Mouse (Mus musculus): Measurements from ENCODE around the gene Gm28778.
"Not testable (repeated sequence)": the region's sequence is repeated elsewhere in the genome, so short reads cannot be mapped to it uniquely, and the experiment has no call there.

Gm28778 gene

DNA sequence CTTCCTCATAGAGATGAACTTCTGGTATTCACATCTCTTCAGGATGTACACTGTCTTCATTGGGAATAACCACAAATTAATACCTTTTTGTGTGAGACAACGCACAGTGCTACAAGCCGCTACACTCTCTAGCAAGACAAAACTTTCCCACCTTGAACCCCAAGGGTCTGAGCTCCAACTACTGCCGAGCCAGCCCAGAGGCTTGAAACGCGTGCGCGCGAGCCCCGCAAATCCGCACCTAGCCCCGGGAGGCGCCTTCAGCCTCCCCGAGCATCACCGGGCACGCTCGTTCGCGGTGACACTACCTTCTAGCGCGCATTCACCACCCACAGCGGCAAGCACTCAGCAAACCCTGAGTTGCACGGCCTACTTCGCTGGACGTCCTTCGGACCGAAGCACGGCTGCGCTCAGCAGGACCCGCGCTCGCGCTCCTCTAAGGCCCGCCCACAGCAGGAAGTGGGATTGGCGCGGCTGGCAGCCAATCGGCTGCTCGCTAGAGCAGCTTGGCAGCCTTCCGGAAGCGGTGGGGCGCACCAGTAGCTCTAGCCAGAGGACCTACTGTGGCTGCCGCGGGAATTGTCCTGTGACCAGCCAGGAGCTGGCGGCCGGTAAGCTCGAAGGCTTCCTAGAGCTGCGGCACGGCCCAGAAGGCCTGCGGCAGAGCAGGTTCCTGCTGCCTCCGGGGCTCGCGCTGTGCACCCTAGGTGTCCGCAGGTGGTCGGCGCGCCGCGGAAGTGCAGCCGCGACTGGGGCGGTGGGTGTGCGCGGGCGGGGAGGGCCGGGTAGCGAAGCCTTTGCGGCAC, at the start of gene Gm28778, which contains the start of the genes Pms1 and Ormdl1:
TSS of gene Gm28778 (plus strand) at position 531 of the 803 bp plus-strand sequence.
TSS of gene Pms1 (minus strand) at position 438 of the 803 bp plus-strand sequence.
TSS of gene Ormdl1 (plus strand) at position 515 of the 803 bp plus-strand sequence.
- peak; percentile 97 for DNase-seq

DNA sequence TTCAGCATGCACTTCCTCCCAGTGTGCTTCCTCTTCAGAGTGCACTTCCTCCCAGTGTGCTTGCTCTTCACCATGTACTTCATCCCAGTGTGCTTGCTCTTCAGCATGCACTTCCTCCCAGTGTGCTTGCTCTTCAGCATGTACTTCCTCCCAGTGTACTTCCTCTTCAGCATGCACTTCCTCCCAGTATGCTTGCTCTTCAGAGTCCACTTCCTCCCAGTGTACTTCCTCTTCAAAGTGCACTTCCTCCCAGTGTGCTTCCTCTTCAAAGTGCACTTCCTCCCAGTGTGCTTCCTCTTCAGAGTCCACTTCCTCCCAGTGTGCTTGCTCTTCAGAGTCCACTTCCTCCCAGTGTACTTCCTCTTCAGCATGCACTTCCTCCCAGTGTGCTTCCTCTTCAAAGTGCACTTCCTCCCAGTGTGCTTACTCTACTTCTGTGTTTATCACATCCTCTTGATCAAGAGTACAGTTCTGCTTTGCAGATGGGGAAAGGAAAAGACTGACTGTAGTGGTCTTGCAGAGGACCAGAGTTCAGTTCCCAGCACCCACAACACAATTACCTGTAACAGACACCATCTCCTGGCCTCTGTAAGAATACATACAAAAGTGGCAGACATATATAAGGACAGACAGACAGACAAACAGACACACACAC, 31.8 kb upstream of the Gm28778 start:
- DNase-seq: not testable (repeated sequence)

DNA sequence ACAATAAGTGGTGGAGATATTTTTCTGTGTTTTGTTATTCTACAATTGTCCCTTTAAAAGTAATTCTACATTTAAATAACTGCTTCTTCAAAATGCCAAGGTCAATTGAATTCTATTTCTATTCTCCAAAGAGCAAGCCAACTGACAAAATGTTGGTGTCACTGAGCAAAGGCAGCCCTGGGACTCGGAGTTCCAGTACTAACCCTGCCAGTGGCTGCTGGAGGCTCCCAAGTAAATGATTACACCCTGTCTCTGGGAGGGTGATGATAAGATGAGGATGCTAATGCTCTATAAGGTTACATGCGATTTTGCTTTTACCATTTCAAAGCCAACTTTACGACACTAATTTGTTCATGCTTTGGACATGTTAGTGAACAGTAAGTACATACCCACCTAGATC, 27.0 kb upstream of the Gm28778 start:
- DNase-seq: no peak

DNA sequence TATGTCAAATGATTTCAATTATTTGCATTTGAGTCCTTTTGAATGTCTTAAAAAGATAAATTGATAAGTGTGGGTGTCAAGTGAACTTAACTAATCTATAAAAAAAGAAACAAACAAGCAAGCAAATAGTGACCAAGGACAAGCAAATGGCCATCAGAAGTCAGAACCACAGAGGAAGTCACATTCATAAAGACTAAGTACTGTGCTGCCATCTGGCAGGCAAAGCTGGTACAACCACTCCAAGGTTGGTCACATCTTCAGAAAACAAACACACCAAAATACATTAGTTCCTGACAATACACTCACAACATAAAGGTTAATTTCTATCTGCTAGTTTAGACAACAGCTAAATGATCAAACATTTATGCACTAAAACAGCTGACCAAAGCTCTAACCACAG, 24.3 kb upstream of the Gm28778 start:
- peak; percentile 11 for DNase-seq

DNA sequence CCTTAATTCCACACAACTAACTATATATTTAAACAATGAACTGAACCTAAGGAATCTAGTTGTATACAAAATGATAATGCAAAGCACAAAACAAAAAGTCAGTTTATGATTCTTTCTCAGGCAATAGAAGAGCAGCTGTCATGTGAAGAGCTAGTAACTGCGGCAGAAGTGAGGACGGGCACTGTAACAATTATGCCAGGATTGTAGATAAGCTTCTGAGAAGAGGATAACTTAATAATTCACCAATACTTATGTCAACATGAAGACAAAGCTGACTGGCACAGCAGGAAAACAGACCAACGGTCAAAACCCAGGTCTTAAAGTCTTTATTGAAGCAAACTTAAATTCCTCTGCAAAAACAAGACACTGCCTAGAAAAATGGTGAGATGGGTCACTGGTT, 5.7 kb upstream of the Gm28778 start:
- no peak for DNase-seq

DNA sequence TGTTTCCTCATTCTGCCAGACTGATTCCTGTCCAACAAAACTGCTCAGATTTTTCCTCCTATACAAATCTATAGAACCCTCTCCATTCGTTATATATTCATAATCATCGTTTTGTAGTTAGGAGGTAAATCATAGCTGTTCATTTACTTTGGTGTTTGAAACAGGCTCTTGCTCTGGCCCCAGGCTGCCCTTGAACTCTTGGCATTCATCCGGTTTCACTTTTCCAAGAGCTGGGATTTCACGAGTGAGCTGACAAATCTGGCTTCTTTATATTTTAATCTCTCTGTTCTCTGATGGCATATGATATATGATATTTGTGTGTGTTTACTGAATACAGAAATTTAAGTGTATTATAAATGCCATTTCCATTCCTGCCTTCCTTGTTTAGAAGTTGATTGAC, 3.6 kb downstream of the Gm28778 start:
- DNase-seq: no peak

DNA sequence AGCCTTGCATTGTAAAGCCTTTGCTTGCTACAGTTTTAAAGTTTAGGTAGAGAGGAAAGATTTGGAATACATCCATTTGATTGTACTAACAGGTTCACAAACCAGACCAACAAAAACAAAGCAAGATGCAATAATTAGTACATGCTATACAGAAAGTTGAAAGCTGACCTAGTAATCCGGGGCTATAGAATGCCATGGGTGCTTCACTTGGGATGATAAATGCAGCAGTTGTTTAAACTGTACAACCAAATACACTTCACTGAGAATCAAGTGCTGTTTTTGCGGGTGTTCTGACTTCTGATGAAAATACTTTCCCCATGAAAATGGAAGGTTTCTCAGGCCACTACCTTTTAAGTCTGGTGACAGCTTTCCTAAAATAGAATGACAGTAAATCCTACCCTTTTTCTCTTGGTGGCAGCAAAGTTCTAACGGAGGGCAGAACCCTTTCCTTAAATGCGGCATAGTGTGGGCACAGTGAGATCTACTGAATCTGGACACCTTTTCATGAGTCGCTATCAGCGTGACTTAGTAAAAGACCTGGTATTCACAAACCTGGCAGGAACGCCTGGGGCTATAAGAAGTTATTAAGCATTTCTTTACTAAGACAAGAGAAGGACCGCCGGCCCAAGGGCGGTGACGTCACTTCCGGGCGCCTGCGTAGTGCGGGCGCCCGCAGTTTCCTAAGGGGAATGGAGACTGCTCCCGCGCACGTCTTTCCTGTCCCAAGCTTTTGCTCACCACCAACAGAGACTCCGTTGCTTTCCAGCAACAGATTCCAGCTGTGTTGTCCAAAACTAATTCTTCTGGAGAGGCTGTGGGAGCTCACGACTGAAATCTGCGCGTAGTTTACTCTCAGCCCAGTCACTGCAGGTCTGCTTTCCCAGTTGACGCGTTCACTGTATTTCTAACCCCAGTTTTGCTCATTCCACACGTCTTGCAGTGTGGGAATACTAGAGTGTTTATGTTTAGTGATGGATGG, 16.4 kb downstream of the Gm28778 start, which contains the start of gene Osgepl1:
TSS of gene Osgepl1 (plus strand) at position 636 of the 979 bp plus-strand sequence.
- DNase-seq: peak; percentile 85

DNA sequence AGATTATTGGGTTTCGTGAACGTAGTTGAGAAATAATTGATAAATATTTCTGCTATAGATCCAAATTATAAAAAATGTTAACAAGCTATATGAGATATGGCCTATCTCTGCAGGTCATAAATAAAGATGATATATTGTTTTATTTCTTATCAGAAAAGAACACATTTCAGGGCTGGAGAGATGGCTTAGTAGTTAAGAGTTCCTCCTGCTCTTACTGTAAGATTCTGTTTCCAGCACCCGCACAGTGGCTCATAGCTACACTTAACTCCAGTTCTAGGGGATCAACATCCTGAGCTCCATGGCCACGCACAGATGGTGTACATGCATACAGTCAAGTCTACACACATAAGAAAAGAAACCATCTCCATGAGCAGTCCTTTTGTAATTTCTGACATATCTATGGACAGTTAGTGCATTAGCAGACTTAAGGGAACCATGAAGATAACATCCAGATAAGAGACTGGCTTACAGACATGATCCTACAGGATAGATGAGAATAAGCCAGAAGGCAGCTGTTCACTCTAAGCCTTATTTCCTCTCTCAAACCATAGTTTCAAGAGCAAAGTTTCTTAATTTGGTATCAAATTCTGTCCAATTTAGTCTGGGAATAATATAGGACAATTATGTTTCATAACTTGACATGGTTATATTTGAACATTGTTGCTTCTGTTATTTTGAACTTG, 24.9 kb downstream of the Gm28778 start:
- DNase-seq: no peak

DNA sequence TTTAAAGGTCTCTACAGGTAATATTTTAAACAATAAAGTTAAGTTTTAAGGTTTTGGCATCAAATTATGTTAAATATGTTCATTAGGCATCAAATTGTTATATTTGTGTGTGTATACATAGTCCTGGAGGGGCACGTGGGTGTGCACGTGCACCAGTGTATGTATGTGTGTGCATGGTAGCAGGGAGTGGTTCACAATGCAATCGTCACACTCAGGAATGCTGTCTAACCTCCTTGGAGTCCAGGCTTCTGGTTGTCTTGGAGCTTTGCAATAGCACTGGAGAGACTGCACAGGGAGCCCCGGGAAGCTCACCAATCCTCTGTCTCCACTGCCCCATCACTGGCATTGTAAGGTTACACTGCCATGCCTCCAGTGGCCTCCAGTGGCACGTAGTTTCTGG, 26.3 kb downstream of the Gm28778 start:
- DNase-seq: no peak

DNA sequence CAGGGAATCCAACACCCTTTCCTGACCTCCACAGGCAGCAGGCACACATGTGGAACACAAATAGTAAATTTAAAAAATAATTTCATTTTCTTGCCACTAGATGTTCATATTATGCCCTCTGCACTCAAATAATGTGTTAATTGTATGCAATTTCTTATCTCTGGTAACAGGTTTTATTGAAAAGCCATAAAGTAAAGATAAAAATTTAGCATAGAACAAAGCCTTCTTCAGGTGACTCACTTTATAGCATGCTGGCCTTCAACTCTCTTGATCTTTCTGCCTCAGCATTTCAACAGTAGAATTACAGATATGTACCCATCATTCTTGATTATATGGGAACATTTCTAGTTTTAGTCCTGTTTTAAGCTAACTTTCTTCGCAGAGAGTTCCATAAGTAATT, 27.4 kb downstream of the Gm28778 start:
- no peak for DNase-seq

DNA sequence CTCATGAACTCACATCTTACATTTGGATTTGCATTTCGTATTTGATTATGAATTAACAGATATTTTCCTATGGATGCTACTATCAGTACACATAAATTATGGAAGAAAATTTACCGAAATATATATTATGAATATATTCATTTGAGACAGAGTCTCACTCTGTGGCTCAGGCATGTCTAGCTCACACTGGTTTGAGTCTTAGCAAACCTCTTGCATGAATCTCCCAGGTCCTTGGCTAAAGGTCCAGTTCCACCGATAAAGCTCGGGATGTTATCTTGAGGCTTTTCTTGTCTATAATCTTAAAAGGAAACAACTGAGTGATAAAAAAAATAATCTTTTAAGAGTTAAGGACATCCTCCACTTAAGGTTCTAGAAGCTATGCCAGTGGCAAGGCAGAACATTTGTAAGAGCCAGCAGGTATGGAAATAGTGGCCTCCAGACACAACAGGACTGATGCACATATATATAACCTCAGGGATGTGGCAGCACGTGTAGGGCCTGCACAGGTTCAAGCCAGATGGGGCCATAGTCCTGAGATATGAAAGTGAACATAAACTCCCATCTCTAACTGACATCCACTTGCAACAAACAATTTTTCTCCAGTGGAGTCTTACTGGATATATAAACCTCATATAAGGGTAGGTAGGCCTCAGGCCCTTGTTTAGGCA, 28.1 kb downstream of the Gm28778 start:
- DNase-seq: no peak

DNA sequence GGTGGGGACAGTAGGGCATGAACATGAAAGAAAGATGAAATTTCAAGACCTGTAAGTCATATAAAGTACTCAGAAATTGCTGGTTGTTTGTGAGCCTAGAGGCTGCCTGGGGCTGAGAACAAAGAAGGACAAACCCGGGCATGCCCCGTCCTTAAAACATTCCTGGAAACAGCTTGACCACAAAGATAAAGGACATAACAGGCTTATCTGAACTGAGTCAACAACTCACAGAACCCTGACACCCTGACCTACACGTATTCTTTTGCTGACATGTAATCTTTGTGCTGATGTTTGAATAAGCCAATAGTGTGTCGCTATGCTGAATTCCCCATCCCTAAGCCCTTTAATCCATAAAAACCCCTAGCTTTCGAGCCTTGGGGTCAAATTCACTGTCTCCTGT, 36.6 kb downstream of the Gm28778 start:
- not testable (repeated sequence) for DNase-seq

DNA sequence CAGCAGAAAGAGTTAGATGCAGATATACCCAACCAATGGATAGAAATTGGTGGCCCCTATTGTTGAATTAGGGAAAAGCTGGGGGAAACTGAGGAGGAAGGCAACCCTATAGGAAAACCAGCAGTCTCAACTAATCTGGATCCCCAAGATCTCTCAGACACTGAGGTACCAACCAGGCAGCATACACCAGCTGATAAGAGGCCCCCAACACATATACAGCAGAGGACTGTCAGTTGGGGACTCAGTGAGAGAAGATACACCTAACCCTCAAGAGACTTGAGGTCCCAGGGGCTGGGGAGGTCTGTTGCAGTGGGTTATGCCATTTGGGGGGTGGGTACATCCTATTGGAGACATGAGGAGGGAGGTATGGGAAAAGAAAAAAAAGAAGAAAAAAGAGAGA, 38.6 kb downstream of the Gm28778 start:
- DNase-seq: no peak

DNA sequence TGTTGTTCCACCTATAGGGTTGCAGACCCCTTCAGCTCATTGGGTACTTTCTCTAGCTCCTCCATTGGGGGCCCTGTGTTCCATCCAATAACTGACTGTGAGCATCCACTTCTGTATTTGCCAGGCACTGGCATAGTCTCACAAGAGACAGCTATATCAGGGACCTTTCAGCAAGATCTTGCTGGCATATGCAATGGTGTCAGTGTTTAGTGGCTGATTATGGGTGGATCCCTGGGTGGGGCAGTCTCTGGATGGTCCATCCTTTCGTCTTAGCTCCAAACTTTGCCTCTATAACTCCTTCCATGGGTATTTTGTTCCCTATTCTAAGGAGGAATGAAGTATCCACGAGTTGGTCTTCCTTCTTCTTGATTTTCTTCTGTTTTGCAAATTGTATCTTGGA, 40.5 kb downstream of the Gm28778 start:
- not testable (repeated sequence) for DNase-seq

DNA sequence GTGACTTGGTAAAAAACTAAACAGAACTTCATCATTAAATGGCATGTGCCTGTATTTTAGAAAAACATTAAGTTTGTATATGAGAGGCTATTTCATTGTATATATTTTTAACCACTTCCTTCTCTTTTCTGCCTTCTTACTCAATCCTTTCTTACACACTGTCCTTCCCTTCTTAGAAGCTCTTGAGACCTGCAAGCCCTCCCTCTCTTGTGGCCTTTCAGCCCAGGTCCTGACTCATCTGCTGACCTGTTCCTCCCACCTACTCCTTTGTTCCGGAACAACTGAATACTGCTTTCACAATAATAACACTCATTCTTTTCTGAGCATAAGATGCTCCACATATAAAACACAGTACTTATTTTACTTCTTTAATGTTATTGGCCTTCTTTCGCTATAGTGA, 44.2 kb downstream of the Gm28778 start:
- DNase-seq: no peak

DNA sequence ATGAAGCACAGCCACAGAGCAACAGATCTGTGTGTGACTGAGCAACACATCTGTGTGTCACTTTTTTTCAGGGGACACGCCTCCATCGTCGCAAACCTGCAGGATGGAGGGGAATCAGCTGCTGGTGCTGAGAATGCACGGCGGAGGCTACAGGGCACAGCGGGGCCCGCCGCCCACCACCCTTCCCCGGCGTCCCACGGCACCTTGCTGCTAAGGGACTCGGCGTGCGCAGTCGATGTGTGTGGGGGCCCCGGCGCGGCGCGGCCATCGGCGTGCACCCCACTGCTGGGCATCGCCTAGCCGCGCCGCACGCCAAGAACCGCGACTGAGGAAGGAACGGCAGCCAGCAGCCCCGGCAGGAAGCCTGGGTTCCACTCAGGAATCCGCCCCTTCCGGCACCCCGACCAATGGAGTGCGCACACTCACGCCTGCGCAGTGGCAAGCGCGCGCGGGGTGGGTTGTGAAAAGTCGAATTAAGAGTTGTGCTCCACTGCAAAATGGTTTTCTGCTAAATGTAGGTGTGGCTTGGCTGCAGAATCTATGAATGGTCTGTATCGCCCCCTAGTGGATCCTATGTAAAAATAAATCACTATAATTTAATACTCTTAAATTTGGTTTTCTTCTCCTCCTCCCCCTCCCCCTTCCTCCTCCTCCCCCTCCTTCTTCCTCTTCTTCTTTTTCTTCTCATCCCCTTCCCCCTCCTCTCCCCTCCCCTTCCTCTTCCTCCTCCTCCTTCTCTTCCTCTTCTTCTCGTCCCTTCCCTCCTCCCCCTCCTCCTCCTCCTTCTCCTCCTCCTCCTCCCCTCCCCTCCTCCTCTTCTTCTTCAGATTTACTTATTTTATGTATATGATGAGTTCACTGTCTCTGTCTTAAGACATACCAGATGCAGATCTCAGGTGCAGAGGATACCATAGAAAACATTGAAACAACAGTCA, 55.7 kb downstream of the Gm28778 start, which contains the start of the genes Asdurf, Gm28551 and Asnsd1:
TSS of gene Asdurf (minus strand) at position 293 of the 935 bp plus-strand sequence.
TSS of gene Gm28551 (minus strand) at position 341 of the 935 bp plus-strand sequence.
TSS of gene Asnsd1 (minus strand) at position 426 of the 935 bp plus-strand sequence.
- peak; percentile 97 for DNase-seq

DNA sequence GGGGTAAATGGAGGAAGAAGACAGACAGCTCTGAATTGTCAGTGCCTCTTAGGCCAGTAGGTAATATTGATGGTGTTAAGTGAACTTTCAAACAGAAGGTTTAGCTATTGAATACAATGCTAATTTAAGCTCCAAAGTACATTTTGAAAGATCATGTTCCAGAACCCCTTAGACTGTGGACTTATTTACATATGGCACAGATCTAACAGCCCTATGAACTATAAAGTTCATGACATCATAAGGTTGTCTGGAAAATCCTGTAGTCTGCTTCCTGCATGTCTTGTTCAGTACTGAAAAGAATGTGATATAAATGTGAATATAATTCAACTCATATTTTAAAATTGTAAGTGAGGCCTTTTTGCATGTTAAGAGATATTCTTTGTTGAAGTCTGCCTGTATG, 62.1 kb downstream of the Gm28778 start:
- no peak for DNase-seq

Data from right cerebral cortex, postnatal 25 days (tissue).